Mouse (Mus musculus) splenic B cell, adult 2 months (primary cell): Measurements from ENCODE around the gene Rbms1.
"Not testable (repeated sequence)": the region's sequence is repeated elsewhere in the genome, so short reads cannot be mapped to it uniquely, and the experiment has no call there.

ENCODE experiments used
- DNase-seq: peaks from one replicate; pipeline ENCODE4 v3.0.0-alpha.2; 2011; ENCODE audit warnings: low read depth, low spot score
- H3K27me3 ChIP-seq: 2 replicates; pipeline ENCODE4 v1.6.1; 2012; ENCODE audit warnings: mild to moderate bottlenecking, low read length, moderate library complexity, mixed read lengths; ENCODE audit not compliant: control insufficient read depth, poor library complexity, insufficient read depth, severe bottlenecking
- H3K36me3 ChIP-seq: 2 replicates; pipeline ENCODE4 v1.6.1; 2012; ENCODE audit warnings: mild to moderate bottlenecking, low read length, moderate library complexity, mixed read lengths; ENCODE audit not compliant: control insufficient read depth, poor library complexity, insufficient read depth, severe bottlenecking

The Rbms1 gene

GRCm38 (mm10) chr2:60834293-60834692, 128.7 kb downstream of the Rbms1 start:
- no peak for DNase-seq
- H3K36me3 ChIP-seq: no peaks in the 10 kb centered on the region
- no peaks in the 10 kb centered on the region for H3K27me3 ChIP-seq

GRCm38 (mm10) chr2:60832254-60832653, 130.7 kb downstream of the Rbms1 start:
- DNase-seq: no peak
- Histone ChIP-seq H3K27me3 (no peaks in the 10 kb centered on the region), H3K36me3 (no peaks in the 10 kb centered on the region)

GRCm38 (mm10) chr2:60830464-60830863, 132.5 kb downstream of the Rbms1 start:
- not testable (repeated sequence) for DNase-seq, H3K27me3 ChIP-seq, H3K36me3 ChIP-seq

- DNase-seq: no peak
- H3K27me3 ChIP-seq: no peaks in the 10 kb centered on the region
- H3K36me3 ChIP-seq: 0 out of 2 replicates have a peak, but pooled peaks cover 2% of the 10 kb centered on the region
These were observed 134.0 kb downstream of the Rbms1 start for GRCm38 (mm10) chr2:60828908-60829462.

GRCm38 (mm10) chr2:60827152-60827428, 135.9 kb downstream of the Rbms1 start:
- Histone ChIP-seq H3K27me3 (no peaks in the 10 kb centered on the region), H3K36me3 (0 out of 2 replicates have a peak, but pooled peaks cover 2% of the 10 kb centered on the region)
- no peak for DNase-seq

GRCm38 (mm10) chr2:60826406-60827151, 136.4 kb downstream of the Rbms1 start:
- Histone ChIP-seq H3K27me3 (no peaks in the 10 kb centered on the region), H3K36me3 (0 out of 2 replicates have a peak, but pooled peaks cover 2% of the 10 kb centered on the region)
- DNase-seq: no peak

GRCm38 (mm10) chr2:60825690-60826089, 137.3 kb downstream of the Rbms1 start:
- H3K27me3 ChIP-seq: no peaks in the 10 kb centered on the region
- DNase-seq: no peak
- H3K36me3 ChIP-seq: 0 out of 2 replicates have a peak, but pooled peaks cover 2% of the 10 kb centered on the region

GRCm38 (mm10) chr2:60821635-60822034, 141.4 kb downstream of the Rbms1 start:
- DNase-seq: peak; percentile 59
- Histone ChIP-seq H3K36me3 (0 out of 2 replicates have a peak, but pooled peaks cover 2% of the 10 kb centered on the region), H3K27me3 (no peaks in the 10 kb centered on the region)

- H3K36me3 ChIP-seq: no peaks in the 10 kb centered on the region
- H3K27me3 ChIP-seq: no peaks in the 10 kb centered on the region
- DNase-seq: no peak
These were observed 144.4 kb downstream of the Rbms1 start for GRCm38 (mm10) chr2:60818632-60819031.

- no peak for DNase-seq
- H3K27me3 ChIP-seq: no peaks in the 10 kb centered on the region
- no peaks in the 10 kb centered on the region for H3K36me3 ChIP-seq
These were observed 146.7 kb downstream of the Rbms1 start for GRCm38 (mm10) chr2:60816307-60816706.

- DNase-seq: no peak
- H3K36me3 ChIP-seq: 0 out of 2 replicates have a peak, but pooled peaks cover 1% of the 10 kb centered on the region
- H3K27me3 ChIP-seq: no peaks in the 10 kb centered on the region
These were observed 148.2 kb downstream of the Rbms1 start for GRCm38 (mm10) chr2:60814788-60815187.

GRCm38 (mm10) chr2:60812949-60813348, 150.0 kb downstream of the Rbms1 start:
- DNase-seq: no peak
- Histone ChIP-seq H3K27me3 (no peaks in the 10 kb centered on the region), H3K36me3 (0 out of 2 replicates have a peak, but pooled peaks cover 1% of the 10 kb centered on the region)

GRCm38 (mm10) chr2:60810617-60811016, 152.4 kb downstream of the Rbms1 start:
- Histone ChIP-seq H3K36me3 (0 out of 2 replicates have a peak, but pooled peaks cover 1% of the 10 kb centered on the region), H3K27me3 (no peaks in the 10 kb centered on the region)
- DNase-seq: peak; percentile 41

GRCm38 (mm10) chr2:60809441-60809921, 153.5 kb downstream of the Rbms1 start:
- H3K36me3 ChIP-seq: 0 out of 2 replicates have a peak, but pooled peaks cover 1% of the 10 kb centered on the region
- no peaks in the 10 kb centered on the region for H3K27me3 ChIP-seq
- DNase-seq: no peak

- DNase-seq: no peak
- Histone ChIP-seq H3K27me3 (no peaks in the 10 kb centered on the region), H3K36me3 (0 out of 2 replicates have a peak, but pooled peaks cover 1% of the 10 kb centered on the region)
These were observed 154.2 kb downstream of the Rbms1 start for GRCm38 (mm10) chr2:60808822-60809221.
